Mouse (Mus musculus): Measurements from ENCODE around the gene Itfg1.

GRCm38 (mm10) chr8:85877976-85878375 is 37.3 kb upstream of the Itfg1 start:
- TF ChIP-seq CTCF (IDR thresholded peaks at IDR 0.05; ENCODE audit: borderline replicate concordance, control insufficient read depth, extremely low read depth, insufficient read depth, low read length, poor library complexity): no peak
- no peak for TF ChIP-seq POLR2A (IDR thresholded peaks at IDR 0.05; ENCODE audit: control insufficient read depth, extremely low read depth, insufficient read depth, low read length, poor library complexity)
